Mouse (Mus musculus) thymus, postnatal 10 days (tissue): ENCODE measurements around the gene Rhbdf1.
"Not testable (repeated sequence)": the region's sequence is repeated elsewhere in the genome, so short reads cannot be mapped to it uniquely, and the experiment has no call there.

Experiments
- DNase-seq, 2 experiments: peaks; one replicate each; pipeline ENCODE4 v3.0.0; 2021; ENCODE audit warnings: low spot score in 2 of 2

The Rhbdf1 gene

GRCm38 (mm10) chr11:32221225-32221950 lies 712 bp downstream of the Rhbdf1 start:
- no peak for DNase-seq

DNA sequence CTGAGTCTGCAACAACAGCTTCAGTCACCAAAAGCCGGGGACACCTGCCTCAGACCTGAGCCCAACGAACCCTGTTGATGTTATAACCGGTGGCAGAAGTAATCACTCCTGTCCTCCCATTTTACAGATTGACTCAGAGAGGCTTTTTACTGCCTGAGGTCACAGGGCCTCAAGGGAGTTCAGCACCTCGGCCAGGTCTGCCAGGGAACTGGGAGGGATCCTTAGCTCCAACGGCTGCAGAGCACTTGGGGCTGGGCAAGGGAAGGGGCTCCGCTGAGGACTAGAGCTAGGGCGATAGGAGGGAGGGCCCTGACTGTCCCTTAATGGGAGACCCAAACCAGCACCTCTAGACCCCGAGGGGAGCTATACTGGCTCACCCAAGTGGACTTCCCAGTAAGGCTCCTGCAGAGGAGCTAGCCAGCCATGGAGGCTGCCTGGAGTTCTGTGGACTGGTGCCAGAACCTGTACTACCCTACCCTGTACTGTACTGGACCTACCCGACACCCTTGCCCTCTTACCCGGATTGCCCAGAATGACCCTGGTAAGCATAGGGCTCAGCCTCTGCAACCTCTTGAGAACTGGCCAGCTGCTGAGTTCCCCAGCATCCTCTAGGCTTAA lies 1.4 kb downstream of the Rhbdf1 start:
- DNase-seq: no peak

- DNase-seq: no peak
These were observed 2.8 kb downstream of the Rhbdf1 start for GRCm38 (mm10) chr11:32219287-32219686.

DNA sequence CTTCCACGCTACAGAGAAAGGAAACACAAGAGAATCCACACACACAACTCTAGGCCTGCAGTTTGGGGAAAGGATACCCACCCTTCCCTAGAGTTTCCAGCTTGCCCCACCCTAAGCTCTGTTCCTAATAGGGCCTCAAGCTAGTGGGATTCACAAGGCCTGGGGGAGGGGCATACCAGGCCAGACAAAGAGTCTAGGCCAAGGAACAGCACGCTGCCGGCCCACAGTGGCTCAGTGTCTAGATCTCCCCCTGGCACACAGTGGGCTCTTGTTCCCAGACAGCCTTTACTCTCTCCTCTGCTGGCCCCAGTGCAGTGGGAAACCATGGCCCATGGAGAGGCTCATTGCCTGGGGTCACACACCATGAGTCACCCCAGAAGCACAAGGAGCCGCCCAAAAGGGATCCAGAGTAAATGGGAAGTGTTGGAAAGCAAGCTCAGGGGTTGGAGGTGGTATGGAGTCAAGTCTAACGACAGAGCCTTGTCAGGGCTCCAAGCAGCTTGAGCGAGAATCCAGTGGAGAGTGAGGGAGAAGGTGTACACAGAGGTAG lies 3.5 kb downstream of the Rhbdf1 start:
- DNase-seq: no peak

DNA sequence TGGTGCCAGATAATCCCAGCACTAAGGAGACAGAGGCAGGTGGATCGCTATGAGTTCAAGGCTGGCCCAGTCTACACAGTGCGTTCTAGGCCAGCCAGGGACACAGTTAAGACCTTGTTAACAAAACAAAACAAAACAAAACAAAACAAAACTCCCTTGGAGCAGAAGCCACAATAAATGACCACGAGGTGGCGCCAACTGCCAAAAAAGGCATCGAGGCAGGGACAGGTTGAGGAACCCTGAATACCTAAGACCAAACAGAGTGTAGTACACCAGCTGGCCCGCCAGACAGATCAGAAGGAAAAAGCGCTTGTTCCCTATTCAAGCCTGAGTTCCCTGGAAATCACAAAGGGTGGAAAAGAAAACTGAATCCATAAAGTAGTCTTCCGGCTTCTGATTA lies 5.2 kb downstream of the Rhbdf1 start:
- peak; percentile 41 to 78 for DNase-seq

DNA sequence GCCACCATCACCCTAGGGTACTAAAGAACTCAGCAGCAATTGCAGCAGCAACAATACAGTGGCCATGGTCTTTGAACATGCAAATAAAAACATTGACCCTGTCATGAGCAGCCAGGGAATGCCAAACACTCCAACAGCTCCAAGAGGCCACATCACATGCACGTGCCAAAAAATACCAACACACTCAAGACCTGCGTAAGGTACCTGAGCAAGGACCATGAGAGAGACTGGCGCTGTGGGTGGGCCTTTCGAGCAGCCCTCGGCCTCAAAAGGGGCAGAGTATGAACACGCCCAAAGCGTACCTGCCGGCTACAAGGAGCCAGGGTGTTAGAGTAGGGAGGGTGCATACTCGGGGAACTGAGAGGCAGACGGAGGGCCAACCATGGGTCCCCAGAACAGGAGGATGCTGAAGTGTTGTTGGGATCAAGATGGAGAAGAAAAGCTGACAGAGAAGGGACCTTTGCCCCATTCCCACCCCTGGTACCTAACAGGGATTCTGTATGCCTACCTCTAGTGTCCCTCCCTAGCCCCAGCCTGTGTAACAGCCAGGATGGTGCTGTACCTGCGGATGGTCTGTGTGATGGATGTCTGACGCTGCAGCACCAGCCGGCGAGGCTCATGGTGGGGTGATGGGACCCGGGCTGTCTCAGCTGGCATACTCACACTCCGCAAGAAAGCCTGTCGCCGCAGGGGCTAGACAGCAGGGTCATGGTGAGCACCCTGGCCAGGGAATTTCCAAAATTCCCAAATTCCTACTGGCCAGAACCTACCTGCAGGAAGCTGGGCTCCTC lies 6.5 kb downstream of the Rhbdf1 start:
- DNase-seq: no peak

DNA sequence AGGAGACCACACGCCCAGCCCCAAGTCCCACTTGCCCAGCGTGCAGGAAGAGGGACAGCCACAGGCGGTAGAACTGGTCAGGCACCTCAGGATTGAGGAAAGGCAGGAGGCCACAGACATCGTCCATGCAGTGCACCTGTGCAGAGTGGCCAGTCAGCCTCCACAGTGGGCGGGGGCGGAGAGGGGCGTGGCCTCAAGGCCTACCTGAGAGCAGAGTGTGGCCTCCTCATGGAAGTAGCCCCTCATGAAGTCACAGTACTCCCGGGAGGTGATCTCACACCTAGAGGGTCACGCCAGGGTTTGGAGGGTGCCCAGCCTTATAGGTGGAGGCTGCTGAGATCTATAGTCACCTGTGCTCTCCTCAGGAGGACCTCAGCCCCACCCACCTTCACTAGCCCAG lies 11.5 kb downstream of the Rhbdf1 start:
- no peak for DNase-seq

DNA sequence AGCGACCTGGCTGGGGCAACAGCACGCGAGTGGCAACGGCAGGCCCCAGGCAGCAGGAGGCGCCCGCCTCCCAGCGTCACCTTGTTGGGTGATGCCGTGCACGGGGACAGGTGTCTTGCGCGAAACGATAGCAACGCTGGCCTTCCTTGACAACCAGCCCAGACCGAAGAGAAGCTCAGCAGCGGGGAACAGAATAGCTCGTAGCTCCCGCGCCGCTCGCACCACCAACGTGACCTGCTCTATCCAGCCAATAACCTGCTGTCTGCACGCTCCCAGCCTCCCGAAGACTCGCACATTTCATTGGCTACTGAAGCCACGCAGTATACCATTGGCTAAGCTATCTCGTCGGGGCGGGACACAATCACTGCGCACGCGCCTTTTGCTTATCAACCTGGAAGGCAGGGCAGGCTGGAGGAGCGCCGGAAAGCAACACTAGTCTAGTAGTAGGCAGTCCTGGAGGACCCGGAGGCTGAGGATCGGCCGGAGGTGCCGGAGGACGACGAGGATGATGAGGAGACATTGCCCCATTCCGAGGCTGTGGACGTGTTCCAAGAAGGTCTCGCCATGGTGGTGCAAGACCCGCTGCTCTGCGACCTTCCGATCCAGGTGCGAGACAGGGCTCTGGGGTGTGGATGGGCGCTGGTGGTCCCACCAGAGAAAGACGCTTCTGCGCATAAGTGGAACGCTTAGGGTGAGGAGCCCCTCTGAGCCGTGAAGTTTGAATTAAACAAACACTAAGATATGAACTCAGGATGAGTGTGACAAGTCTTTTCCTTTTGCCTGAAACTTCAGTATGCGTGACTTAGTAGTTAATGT lies 16.8 kb downstream of the Rhbdf1 start, which contains the start of gene Snrnp25:
Snrnp25 (plus strand) TSS at position 358 of the 816 bp plus-strand sequence.
- DNase-seq: peak; percentile 95

GRCm38 (mm10) chr11:32201922-32202685 lies 20.0 kb downstream of the Rhbdf1 start:
- DNase-seq: no peak

- DNase-seq: not testable (repeated sequence)
These were observed 21.1 kb downstream of the Rhbdf1 start for GRCm38 (mm10) chr11:32200992-32201391.

DNA sequence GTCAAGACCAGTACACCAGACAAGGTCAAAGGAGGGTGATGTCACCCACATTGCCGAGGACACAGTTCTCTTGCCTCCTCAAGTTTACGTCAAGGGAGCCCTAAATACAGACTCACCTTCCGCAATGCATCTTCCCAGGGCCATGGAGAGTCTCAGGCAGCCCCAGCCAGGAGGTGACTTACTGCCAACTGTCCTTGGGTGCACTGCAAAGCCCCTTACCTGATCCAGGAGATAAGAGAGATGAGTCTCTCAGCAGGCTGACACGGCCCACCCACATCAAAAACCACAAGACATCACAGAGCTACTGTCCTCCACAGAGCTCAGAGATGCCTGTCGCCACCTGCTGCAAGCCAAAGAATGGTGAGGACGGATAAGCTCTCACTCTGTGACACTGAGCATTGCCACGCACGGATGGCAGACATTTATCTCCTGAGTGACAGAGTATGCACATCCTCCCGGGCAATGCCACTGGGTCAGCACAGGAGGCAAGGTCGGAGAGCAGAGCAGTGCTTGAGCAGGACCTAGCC lies 22.0 kb downstream of the Rhbdf1 start, which contains the start of gene Il9r:
Il9r (minus strand) TSS at position 205 of the 527 bp plus-strand sequence.
- peak; percentile 66 to 73 for DNase-seq

DNA sequence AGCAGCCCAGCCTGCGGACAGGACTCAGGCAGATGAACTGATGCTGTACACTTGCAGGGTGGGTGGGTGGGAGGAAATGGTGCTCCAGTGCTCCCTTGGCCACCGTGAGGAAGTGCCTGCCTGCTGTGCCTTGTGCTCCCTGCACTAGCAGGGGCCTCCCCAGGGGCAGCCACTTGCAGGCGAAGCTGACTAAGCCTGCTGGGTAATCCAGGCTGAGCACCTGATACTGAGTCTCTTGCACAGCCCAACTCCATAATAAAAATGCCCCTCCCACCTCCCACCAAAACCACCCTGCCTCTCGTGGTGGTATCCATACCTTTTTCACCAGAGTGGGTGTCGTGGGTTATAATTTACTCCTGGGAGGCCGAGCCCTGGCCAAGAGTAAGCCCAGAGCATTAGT lies 22.9 kb downstream of the Rhbdf1 start:
- DNase-seq: peak; percentile 48 to 63

DNA sequence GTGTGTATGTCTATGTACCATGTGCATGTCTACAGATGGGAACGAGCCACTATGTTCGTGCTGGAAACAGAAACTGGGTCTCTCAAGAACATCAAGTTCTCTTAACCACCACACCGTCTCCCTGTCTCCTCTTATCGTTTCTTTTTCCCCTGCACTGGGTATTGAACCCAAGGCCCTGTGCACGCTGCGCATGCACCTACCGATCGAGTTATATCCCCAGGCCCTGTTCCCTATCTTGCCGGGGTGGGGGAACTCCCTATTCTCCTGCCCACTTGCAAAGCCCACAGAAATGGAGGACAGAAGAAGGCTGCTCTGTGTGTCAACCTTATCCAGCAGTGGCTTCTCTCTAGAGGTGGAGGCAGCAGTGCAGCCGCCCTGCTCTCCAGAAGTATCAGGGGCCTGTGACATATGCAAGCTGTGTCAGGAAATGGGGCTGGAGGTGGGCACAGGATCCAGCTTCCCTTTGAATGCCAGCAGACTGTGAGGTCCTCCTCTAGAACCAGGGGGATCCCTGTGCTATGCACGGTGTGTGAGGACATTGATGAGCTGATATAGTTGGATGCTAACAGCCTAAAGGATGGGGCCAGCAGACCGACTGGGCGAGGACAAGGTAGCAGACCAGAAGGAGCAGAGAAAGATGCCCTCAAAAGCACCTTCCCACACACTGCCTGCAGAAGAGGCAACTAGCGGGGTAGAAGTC lies 23.7 kb downstream of the Rhbdf1 start:
- DNase-seq: no peak

GRCm38 (mm10) chr11:32197766-32198165 lies 24.3 kb downstream of the Rhbdf1 start:
- no peak for DNase-seq

- no peak for DNase-seq
These were observed 25.4 kb downstream of the Rhbdf1 start for GRCm38 (mm10) chr11:32196727-32197126.

DNA sequence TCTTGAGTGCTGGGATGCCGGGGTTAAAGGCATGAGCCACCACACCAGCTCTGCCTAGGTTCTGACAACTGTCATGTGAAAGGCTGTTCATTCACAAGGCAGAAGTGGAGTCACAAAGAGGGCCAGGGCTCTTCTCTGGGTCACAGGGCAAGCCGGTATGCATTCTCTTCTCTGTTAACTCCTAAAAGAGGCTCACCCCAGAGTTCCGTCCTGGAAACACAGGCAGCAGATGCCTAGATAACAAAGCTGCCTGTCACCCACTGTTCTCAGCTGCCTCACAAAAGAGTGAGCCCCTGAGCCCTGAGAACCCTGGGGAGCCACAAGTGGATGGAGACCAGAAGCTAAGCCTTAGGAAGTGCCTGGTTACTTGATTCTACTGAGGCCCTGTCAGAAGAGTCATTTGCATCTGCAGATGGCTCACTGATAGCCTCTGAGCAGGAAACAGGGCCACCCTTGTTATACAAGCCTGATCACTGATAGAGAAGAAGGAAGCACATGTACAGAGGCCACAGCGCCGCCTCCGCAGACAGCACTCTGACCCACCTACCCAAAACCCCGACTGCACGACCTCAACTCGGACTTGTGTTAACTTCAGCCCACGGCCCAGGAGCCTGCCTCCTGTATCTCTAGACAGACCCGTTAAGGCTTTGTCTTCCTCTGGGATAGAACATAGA lies 26.1 kb downstream of the Rhbdf1 start:
- peak in 1 of 2 experiments; percentile 38 for DNase-seq

GRCm38 (mm10) chr11:32194626-32195025 lies 27.5 kb downstream of the Rhbdf1 start:
- DNase-seq: no peak

GRCm38 (mm10) chr11:32194086-32194485 lies 28.0 kb downstream of the Rhbdf1 start:
- DNase-seq: no peak

DNA sequence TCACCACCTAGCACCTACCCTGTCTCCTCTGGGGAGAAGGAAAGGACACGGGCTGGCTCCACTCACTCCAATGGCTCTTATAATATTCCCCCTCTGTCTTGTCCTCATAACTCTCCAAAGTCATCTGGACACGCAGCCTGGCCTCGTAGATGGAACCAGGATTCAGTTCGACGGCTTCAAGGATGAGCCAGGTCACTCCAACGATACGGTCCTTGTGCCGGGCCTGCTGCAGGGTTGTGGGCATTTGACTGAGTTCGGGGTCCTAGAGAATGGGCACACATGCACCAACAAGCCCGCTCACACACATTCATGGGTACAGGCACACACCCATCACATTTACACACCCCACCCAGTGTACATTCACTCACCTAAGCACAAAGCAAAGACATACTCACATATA lies 28.9 kb downstream of the Rhbdf1 start:
- DNase-seq: no peak
